Mouse (Mus musculus): Measurements from ENCODE around the gene Smc6.

DNA sequence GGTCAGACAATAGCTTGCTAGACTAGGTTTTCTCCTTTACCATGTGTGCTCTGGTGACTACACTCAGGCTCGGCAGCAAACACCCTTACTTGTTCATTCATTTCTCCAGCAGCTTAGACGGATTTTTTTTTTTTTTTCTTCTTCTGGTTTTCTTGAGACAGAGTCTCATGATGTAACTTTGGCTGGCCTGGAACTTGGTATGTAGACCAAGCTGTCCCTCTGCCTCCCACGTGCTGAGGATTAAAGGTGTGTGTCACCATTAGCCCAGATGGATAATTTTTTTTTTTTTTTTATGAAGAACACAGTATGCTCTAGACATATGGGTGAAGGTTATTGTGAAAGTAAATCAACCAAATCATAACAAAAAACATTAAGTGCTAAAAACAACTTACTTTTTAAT lies 15.4 kb upstream of the Smc6 start:
- no peak for TF ChIP-seq EP300 (optimal IDR thresholded peaks at IDR 0.05)
- TF ChIP-seq CTCF (IDR thresholded peaks at IDR 0.05; ENCODE audit: low read depth) = no peak

Data from stomach, postnatal 0 days (tissue).